Mouse (Mus musculus): Measurements from ENCODE around the gene Dmkn. TPM values are rescaled to one million over a fixed set of nuclear protein-coding genes. Genes with fewer than 3 reads are reported as not detected.

The Dmkn gene
- total and polyA plus RNA-seq, 2 experiments from 2014 or later: 4.5 to 7.9 TPM

- Histone ChIP-seq H3K9me3 (ENCODE audit: low read length) (no peaks in the 10 kb centered on the region), H3K4me3 (ENCODE audit: low read depth, low read length) (no peak overlapping the region), H3K4me1 (ENCODE audit: insufficient read depth, low read length) (no peaks in the 10 kb centered on the region), H3K27me3 (ENCODE audit: insufficient read depth, low read length) (no peaks in the 10 kb centered on the region), H3K4me2 (ENCODE audit: low read depth, low read length, poor library complexity, severe bottlenecking) (no peak overlapping the region), H3K36me3 (ENCODE audit: insufficient read depth, low read length) (no peaks in the 10 kb centered on the region), H3K9ac (replicated peaks; ENCODE audit: low read length, poor library complexity, severe bottlenecking) (no peak overlapping the region), H3K27ac (ENCODE audit: low read depth, low read length) (no peak overlapping the region)
- WGBS: 44% methylated on average over 7 of the region's 7 CpGs
- no peak for TF ChIP-seq CTCF (IDR thresholded peaks at IDR 0.05)
- ATAC-seq (ENCODE audit: low FRiP score): no peak
- no peak for DNase-seq (ENCODE audit: low spot score)
Observed at GRCm38 (mm10) chr7:30777081-30777579, 13.6 kb downstream of the Dmkn start.

- H3K27me3 ChIP-seq (ENCODE audit: insufficient read depth, low read length): no peaks in the 10 kb centered on the region
- no peak for TF ChIP-seq CTCF (IDR thresholded peaks at IDR 0.05)
Observed at GRCm38 (mm10) chr7:30777911-30778310, 14.4 kb downstream of the Dmkn start.

GRCm38 (mm10) chr7:30781792-30782191, 18.2 kb downstream of the Dmkn start:
- Histone ChIP-seq H3K9me3 (ENCODE audit: low read length) (no peaks in the 10 kb centered on the region), H3K27me3 (ENCODE audit: insufficient read depth, low read length) (no peaks in the 10 kb centered on the region), H3K27ac (ENCODE audit: low read depth, low read length) (no peak overlapping the region), H3K4me3 (ENCODE audit: low read depth, low read length) (no peak overlapping the region), H3K36me3 (ENCODE audit: insufficient read depth, low read length) (no peaks in the 10 kb centered on the region), H3K4me1 (ENCODE audit: insufficient read depth, low read length) (no peaks in the 10 kb centered on the region), H3K9ac (replicated peaks; ENCODE audit: low read length, poor library complexity, severe bottlenecking) (no peak overlapping the region), H3K4me2 (ENCODE audit: low read depth, low read length, poor library complexity, severe bottlenecking) (no peak overlapping the region)
- 79% methylated on average over 4 of the region's 4 CpGs for WGBS
- DNase-seq (ENCODE audit: low spot score) (no peak), ATAC-seq (ENCODE audit: low FRiP score) (no peak)
- peak; percentile 37 for TF ChIP-seq CTCF (IDR thresholded peaks at IDR 0.05)

More at GRCm38 (mm10) chr7:30777911-30778310, 14.4 kb downstream of the Dmkn start:
- no peak overlapping the region for H3K4me3 ChIP-seq (ENCODE audit: low read depth, low read length)
- ATAC-seq (ENCODE audit: low FRiP score): no peak
- H3K4me2 ChIP-seq (ENCODE audit: low read depth, low read length, poor library complexity, severe bottlenecking): no peak overlapping the region
- H3K9ac ChIP-seq (replicated peaks; ENCODE audit: low read length, poor library complexity, severe bottlenecking): no peak overlapping the region
- no peaks in the 10 kb centered on the region for H3K36me3 ChIP-seq (ENCODE audit: insufficient read depth, low read length)
- H3K9me3 ChIP-seq (ENCODE audit: low read length): no peaks in the 10 kb centered on the region
- H3K27ac ChIP-seq (ENCODE audit: low read depth, low read length): no peak overlapping the region
- DNase-seq (ENCODE audit: low spot score): no peak
- WGBS: 88% methylated on average over 1 of the region's 1 CpGs
- no peaks in the 10 kb centered on the region for H3K4me1 ChIP-seq (ENCODE audit: insufficient read depth, low read length)

GRCm38 (mm10) chr7:30782658-30783057, 19.1 kb downstream of the Dmkn start:
- no peak for TF ChIP-seq CTCF (IDR thresholded peaks at IDR 0.05)
- ATAC-seq (ENCODE audit: low FRiP score): no peak
- Histone ChIP-seq H3K9ac (replicated peaks; ENCODE audit: low read length, poor library complexity, severe bottlenecking) (no peak overlapping the region), H3K27ac (ENCODE audit: low read depth, low read length) (no peak overlapping the region), H3K4me1 (ENCODE audit: insufficient read depth, low read length) (no peaks in the 10 kb centered on the region), H3K4me2 (ENCODE audit: low read depth, low read length, poor library complexity, severe bottlenecking) (no peak overlapping the region), H3K4me3 (ENCODE audit: low read depth, low read length) (no peak overlapping the region), H3K27me3 (ENCODE audit: insufficient read depth, low read length) (no peaks in the 10 kb centered on the region), H3K36me3 (ENCODE audit: insufficient read depth, low read length) (no peaks in the 10 kb centered on the region), H3K9me3 (ENCODE audit: low read length) (no peaks in the 10 kb centered on the region)
- WGBS: 79% methylated on average over 3 of the region's 3 CpGs
- no peak for DNase-seq (ENCODE audit: low spot score)

GRCm38 (mm10) chr7:30785154-30785553, 21.6 kb downstream of the Dmkn start:
- Histone ChIP-seq H3K27ac (ENCODE audit: low read depth, low read length) (no peak overlapping the region), H3K4me2 (ENCODE audit: low read depth, low read length, poor library complexity, severe bottlenecking) (no peak overlapping the region), H3K4me3 (ENCODE audit: low read depth, low read length) (no peak overlapping the region), H3K9me3 (ENCODE audit: low read length) (no peaks in the 10 kb centered on the region), H3K27me3 (ENCODE audit: insufficient read depth, low read length) (no peaks in the 10 kb centered on the region), H3K36me3 (ENCODE audit: insufficient read depth, low read length) (no peaks in the 10 kb centered on the region), H3K4me1 (ENCODE audit: insufficient read depth, low read length) (no peaks in the 10 kb centered on the region), H3K9ac (replicated peaks; ENCODE audit: low read length, poor library complexity, severe bottlenecking) (no peak overlapping the region)
- no peak for DNase-seq (ENCODE audit: low spot score)
- WGBS: 64% methylated on average over 1 of the region's 1 CpGs
- no peak for TF ChIP-seq CTCF (IDR thresholded peaks at IDR 0.05)
- no peak for ATAC-seq (ENCODE audit: low FRiP score)

- no peaks in the 10 kb centered on the region for H3K27me3 ChIP-seq (ENCODE audit: insufficient read depth, low read length)
- peak; percentile 51 for DNase-seq (ENCODE audit: low spot score)
- no peak overlapping the region for H3K9ac ChIP-seq (replicated peaks; ENCODE audit: low read length, poor library complexity, severe bottlenecking)
- no peak overlapping the region for H3K4me3 ChIP-seq (ENCODE audit: low read depth, low read length)
- no peak overlapping the region for H3K27ac ChIP-seq (ENCODE audit: low read depth, low read length)
- TF ChIP-seq CTCF (IDR thresholded peaks at IDR 0.05): no peak
- ATAC-seq (ENCODE audit: low FRiP score): peak; percentile 49; the same call in 1 of the 2 replicates
- H3K9me3 ChIP-seq (ENCODE audit: low read length): no peaks in the 10 kb centered on the region
- 60% methylated on average over 13 of the region's 13 CpGs for WGBS
- no peaks in the 10 kb centered on the region for H3K36me3 ChIP-seq (ENCODE audit: insufficient read depth, low read length)
- H3K4me1 ChIP-seq (ENCODE audit: insufficient read depth, low read length): no peaks in the 10 kb centered on the region
- H3K4me2 ChIP-seq (ENCODE audit: low read depth, low read length, poor library complexity, severe bottlenecking): no peak overlapping the region
Observed at GRCm38 (mm10) chr7:30785721-30786546, 22.4 kb downstream of the Dmkn start.
